Mouse (Mus musculus): ENCODE measurements around the gene Hsh2d. TPM values are rescaled to one million over a fixed set of nuclear protein-coding genes. Genes with fewer than 3 reads are reported as not detected.

Gene Hsh2d
- total RNA-seq (2021): not detected
- long read RNA-seq, experiment 1: 0 reads
- long read RNA-seq, experiment 2: 0 reads

DNA sequence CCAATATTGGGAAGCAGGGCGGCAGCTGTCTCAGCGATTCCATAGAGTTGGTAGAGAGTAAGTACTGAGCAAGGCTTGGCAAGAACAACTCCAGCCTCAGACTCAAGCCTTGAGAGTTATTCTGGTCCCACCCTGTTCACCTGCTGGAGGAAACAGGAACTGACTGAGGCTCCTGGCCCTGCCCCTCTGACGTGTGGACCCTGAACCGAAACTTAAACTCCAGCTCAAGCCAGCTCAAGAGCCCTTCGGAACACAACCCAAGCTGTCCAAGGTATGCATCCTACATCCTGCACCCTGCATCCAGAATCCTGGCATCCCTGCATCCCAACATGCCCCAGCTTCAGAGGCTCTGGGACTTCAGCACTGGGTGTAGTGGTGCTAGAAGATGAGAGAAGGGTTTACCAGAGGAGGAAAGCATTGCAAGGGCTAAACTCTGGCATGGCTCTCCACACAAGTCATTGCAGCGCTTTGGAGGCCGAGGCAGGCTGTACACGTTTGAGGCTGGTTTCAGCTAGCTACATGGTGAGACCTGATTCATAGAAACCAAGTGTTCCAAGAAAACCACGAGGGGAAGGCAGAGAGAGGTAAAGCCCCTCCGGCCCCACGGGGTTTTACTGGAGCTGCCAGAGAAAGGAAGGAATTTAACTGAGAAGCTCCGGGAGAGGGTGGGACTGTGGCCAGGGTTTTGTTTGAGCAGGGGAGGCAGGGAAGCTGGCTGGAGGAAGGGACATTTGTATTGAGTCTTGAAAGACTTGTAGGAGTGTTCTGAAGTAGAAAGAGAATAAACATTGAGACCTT is at the start of gene Hsh2d:
Gene Hsh2d, plus strand, starts transcription at position 222 of the 798 bp plus-strand sequence.
- no peak for DNase-seq (ENCODE audit: low spot score in 2 of 2)

DNA sequence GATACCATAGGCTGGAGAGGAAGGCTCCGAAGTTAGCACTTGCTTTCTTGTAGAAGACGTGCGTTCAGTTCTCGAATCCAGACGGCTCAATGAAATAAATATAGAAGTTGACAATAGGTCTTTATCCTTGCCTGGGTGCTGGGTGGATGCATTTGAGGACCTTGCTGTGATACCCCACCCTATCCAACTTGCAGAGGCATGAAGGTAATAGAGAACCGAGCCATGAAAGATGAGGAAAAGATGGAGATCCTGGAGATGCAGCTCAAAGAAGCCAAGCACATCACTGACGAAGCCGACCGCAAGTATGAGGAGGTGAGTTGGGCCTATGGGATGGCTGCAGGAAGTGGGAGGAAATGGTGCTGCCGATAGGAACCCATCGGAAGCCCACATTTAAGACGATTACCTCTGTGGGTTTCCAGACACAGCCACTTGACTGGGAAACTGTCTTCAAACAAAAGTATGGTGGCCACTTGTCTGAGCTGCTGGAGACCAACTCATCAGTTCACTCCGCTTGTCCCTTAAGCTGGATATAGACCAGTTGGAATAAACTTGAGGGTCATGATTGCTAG is 46.1 kb upstream of the Hsh2d start:
- DNase-seq (ENCODE audit: low spot score in 2 of 2): no peak

DNA sequence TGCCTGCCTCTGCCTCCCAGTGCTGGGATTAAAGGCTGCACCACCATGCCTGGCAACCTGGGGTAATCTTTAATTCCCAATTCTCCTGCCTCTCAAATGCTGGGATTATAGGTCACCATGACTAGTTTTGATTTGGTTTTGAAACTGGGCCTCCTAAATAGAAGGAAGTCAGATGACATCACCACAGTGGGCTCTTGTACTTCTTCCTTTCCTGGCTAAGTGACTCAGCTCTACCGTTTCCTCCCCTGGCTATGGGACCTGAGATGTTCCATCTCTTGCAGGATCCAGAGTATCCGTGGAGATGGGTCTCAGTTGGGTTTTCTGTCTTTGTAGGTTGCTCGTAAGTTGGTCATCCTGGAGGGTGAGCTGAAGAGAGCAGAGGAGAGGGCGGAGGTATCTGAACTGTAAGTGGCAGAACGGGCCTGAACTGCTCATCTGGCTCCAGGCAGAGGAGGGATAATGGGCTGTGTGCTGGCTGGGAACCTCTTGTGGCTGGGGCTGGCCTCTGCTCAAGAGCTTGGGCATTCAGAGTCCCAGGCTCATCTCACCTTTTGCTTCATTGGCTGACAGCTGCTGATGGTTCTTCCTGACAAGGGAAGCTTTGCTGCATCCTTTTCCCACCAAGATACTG is 45.0 kb upstream of the Hsh2d start:
- DNase-seq (ENCODE audit: low spot score in 2 of 2): no peak

DNA sequence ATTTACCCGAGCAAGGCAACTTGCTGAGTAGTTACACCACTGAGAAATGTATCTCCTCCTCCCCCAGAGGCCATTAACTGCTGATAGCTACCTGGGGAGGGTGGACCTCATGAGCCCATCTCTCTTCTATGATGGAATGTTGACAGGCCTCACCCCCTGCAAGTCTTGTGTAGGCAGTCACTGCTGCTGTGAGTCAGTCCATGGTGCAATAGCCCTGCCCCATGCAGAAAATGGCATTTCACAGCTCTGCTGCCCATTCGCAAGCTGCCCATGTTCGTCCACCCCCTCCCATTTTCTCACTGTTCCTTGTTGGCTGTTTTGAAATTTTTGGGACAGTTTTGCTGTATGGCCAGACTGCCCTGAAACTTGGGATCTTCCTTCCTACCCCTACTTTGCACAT is 43.9 kb upstream of the Hsh2d start:
- DNase-seq (ENCODE audit: low spot score in 2 of 2): no peak

DNA sequence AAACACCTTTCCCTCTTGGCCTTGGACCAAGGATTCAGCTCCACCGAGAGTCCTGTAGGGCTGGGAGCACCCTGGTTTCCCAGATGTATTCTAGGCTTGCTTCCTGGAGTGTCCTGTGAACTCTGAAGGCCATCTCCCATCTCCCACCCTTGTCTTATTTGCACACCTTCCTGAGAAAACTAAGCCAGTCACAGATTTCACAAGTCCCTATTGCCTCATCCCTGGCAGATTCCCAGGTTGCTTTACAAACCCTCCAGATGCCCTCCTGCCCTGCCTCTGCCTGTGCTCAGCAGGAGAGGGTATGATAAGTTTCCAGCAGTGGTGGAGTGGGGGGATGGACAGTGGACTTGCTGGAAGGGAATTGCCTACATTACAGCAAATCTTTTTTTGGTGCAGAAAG is 43.4 kb upstream of the Hsh2d start:
- DNase-seq (ENCODE audit: low spot score in 2 of 2): no peak

DNA sequence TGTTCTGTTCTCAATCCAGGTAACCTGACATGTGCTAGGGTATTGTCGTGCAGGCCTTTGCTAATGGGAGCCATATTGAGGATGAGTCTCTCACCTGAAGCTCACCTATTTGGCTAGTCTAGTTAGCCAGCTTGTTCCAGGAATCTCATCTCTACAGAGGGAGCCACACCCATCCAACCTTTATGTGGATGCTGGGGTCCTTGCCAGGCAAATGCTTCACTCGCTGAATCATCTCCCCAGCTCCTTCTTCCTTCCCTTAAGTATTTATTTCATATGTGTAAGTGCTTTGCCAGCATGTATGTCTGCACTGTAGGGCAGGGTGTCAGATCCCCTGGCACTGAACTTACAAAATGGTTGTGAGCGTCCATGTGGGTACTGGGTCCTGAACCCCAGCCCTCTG is 42.9 kb upstream of the Hsh2d start:
- DNase-seq (ENCODE audit: low spot score in 2 of 2): no peak

DNA sequence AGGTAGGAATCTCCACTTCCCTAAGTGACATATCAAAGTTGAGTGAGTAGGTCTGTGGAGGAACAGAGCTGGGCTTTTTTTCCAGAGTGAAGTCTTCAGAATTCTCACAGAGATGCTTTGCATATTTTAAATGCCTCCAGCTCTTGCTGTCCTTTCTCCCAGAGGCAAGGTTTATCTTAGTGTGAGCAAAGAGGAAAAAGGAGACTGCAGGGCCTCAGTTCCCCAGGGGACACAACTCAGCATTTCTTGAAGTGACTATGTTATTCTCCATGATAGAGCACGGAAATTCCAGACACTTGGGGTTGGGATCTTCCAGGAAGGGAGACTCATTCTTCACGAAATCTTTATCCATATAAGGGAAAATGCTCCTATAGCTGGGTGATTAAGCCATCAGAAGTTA is 42.2 kb upstream of the Hsh2d start:
- no peak for DNase-seq (ENCODE audit: low spot score in 2 of 2)

DNA sequence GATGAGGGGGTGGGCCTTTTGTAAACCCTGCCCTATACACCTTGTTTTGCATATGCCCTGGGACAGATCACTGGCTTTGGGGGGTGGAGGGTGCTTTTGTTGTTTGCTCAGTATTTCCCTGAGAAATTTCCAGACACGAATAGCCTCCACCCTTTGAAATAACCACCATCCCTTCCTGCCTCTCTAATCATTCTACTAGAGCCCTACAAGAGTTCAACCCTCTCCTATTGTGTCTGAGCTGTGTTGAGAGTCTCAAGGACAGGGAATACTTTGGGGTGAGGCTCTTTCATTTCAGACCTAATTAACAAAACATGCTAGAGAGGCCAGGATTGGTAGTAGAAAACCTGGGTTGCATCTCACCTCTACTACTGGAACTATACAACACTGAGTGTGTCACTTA is 40.4 kb upstream of the Hsh2d start:
- no peak for DNase-seq (ENCODE audit: low spot score in 2 of 2)

DNA sequence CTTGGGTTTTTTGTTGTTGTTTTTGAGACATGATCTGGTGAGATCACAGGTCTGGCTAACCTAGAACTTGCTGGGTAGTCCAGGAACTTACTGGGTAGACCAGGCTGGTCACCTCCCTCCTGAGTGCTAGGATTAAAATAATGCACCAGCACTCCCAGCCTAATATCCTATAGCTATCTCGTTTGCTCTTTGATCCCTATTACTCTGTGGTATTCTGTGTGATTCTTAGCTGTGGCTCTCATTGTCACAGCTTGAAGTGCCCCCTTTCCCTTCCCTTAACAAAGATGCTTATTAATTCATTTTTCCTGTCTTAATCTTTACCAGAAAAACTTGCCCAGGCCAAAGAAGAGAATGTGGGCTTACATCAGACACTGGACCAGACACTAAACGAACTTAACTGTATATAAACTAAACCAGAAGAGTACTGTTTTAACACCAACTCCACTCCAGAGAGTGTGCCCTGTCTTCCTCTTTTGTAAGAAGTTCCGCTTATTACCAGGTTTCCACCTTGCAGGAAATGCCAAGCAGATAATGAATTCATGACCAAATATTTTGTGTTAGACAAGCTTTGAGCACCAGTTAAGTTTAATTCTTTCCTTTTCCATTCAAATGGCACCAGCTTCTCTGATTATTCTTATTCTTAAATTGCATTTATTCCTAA is 37.9 kb upstream of the Hsh2d start:
- DNase-seq (ENCODE audit: low spot score in 2 of 2): no peak

DNA sequence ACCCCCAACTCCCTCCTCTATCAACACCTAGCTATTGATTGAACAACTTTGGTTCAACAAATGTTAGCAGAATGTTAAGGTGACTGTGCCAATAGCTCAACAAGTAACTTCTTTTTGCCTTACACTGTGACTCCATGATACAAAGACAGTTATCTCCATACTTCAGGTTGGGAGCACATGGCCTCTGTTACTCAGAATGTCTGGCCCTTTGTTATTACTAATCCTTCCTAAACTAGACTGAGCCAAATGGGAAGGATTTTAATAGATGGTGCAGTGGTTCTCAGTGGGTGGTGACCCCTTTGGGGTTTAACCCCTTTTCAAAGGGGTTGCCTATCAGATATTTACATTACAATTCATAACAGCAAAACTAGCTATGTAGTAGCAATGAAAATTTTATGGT is 36.1 kb upstream of the Hsh2d start:
- no peak for DNase-seq (ENCODE audit: low spot score in 2 of 2)

DNA sequence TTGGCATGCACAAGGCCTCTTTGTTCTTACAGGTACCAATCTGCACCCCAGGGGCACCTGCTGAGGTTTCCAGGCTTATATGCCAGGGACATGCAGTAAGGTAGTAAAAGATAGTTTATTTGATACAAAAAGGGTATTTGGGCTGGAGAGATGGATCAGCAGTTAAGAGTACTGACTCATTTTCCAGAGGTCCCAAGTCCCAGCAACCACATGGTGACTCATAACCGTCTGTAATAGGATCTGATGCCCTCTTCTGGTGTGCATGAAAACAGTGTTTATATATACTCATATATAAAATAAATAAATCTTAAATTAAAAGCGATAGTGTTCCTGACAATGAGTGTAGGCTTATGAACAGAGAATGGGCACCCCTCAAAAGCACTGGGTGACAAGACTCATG is 31.3 kb upstream of the Hsh2d start:
- no peak for DNase-seq (ENCODE audit: low spot score in 2 of 2)

DNA sequence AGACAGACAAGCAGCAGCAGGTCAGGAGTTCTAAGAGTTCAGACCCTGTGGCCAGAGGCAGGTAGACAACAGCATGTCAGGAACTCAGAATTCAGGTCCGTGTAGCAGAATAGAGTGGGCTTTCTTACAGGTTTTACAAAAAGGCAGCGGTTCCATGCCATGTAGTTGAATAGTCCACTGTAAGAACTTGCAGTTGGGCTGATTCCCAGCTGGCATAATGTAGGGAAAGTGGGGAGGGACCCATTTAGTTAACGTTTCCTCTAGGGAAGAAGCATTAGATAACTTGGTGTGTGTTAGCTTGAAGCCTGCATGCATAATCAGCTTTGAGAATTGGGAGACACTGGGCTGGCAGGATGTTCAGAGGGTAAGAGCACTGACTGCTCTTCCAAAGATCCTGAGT is 30.7 kb upstream of the Hsh2d start:
- no peak for DNase-seq (ENCODE audit: low spot score in 2 of 2)

DNA sequence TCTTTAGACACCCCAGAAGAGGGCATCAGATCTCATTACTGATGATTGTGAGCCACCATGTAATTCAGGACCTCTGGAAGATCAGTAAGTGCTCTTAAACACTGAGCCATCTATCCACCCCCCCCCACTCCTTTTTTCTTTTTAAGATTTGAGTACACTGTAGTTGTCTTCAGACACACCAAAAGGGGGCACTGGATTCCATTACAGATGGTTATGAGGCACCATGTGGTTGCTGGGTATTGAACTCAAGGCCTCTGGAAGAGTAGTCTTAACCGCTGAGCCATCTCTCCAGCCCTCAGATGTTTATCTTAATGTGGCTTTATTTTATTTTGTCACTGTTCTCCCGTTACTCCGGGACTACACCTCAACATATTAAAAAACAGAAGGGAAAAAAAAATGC is 29.4 kb upstream of the Hsh2d start:
- no peak for DNase-seq (ENCODE audit: low spot score in 2 of 2)

DNA sequence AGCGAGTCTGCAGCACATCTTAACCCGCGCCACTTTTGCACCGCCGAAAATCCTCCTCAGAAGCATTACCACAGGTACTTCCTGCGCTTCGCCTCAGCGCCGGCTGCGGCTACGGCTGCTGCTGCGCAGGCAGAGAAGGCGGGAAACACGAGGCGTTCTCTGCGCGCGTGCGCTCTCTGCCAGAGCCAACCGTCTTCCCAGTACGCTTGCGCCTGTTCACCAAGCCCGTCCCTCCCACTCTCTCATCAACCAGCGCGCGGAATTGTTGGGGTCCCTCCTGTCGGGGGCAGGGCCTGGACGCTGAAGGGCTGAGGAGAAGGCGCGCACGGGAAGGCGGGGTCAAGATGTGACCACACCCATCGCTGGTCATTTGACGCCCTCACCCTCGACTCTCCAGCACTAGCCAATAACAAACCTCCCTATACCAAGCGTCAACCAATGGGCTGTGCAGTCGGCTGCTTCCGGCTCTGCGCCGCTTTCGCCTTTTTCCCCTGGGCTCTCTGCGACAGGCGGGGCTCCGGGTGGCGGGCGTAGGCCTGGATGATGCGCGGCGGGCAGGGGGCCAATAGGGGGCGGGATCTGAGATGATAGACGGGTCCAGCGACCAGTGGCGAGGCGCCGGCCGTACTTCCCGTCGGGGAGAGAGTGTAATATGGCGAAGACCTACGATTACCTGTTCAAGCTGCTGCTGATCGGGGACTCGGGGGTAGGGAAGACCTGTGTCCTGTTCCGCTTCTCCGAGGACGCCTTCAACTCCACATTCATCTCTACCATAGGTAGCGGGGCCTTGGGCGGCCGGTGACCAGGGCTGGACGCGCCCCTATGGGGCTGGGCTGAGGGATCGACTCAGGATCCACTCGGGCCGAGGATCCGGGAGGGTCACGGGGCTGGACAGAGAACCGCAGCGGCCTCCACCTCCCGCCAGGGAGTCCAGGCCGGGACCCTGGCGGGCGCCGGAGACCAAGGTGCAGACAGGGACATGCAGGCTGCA is 28.4 kb upstream of the Hsh2d start, which contains the start of gene Rab8a:
Gene Rab8a, plus strand, starts transcription at position 494 of the 991 bp plus-strand sequence.
- DNase-seq (ENCODE audit: low spot score in 2 of 2): peak; percentile 100

DNA sequence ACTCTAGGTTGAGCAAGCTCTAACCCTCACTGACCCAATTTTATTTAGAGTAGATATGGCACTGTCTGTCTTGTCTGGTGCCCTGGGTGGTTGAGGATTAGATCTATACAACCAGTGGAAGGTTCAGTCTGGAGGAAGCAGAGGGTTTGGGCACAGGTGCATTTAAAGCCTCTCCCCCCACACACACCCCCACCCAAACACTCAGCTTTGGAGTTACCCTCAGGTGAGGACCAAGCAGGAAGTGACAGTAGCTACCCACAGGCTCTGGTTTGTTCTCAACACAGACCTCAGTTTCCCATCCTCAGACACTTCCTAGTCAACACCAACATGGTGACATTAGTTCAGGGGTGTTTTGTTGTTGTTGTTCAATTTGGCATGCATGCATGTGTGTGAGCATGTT is 26.6 kb upstream of the Hsh2d start:
- no peak for DNase-seq (ENCODE audit: low spot score in 2 of 2)

DNA sequence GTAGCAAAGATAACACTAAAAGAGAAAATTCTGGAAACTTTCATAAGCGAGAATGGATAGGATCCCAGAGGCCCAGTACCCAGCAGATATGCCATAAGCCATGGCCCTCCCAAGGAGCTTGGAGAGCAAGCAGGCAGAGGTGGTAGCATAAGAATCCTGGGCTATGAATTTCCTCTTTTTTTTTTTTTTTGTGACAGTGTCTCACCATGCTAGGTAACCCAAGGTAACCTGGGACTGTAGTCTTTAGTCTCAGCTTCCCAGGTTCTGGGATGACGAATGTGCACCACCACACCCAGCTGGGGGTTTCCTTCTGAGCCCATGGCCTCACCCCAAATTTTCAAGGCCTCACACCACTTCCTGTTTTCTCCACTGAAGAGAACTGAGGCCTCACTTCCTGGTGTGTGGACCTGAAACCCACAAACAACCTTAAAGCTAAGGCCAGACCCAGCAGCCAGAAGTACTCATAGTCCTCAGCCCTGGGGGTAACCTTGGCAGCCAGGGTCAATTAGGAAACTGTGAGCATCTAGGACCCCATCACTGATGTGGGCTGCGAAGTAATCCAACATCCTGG is 20.3 kb upstream of the Hsh2d start:
- DNase-seq (ENCODE audit: low spot score in 2 of 2): no peak

DNA sequence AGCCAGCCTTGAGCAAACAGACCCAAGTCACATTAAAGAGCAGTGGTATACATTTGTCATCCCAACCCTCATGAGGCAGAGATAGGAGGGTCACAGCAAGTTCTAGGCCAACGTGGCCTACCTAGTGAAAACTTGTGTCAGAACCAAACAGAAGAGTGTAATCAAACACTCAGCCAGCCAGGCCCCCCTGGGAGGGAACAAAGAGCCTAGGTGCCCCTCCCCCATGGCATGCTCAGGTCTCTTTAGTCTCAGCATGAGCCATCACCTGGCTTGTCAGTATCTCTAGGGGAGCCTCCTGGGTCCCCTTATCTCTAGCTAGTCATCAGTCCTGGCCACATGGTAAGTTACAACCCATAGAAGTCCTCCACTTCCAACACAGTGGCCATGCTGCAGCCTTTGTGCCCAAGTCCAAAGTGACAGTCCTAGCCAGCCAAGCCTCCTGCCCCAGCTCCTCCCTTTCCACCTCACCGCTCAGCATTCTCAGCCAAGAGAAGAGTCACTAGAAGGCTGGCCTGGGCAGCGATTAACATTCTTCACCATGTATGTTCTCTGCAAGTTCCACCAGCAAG is 19.7 kb upstream of the Hsh2d start:
- no peak for DNase-seq (ENCODE audit: low spot score in 2 of 2)

DNA sequence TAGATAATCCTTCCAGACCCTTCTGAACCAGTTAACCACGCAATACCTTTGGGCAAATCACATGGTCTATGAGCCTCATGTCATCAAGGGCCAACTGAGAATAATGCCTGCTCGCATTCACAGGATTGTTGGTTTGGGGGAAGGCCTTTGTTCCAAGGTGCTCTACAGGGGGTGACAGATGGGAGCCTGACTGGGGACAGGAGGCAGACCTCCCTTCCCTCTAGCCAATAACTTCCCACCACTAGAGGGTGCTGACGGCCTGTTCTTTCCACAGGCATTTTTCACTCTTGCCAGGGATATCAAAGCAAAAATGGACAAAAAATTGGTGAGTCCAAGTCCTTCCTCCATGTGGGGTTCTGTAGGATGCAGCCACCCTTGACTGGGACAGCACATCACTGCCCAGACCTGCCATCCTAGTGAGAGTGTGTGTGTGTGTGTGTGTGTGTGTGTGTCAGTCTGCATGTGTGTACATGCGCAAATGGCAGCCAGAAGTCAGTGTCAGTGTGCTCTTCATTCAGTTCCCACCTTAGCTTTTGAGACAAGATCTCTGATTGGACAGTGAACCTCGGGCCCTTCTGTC is 12.0 kb upstream of the Hsh2d start:
- DNase-seq (ENCODE audit: low spot score in 2 of 2): peak; percentile 83 to 85

DNA sequence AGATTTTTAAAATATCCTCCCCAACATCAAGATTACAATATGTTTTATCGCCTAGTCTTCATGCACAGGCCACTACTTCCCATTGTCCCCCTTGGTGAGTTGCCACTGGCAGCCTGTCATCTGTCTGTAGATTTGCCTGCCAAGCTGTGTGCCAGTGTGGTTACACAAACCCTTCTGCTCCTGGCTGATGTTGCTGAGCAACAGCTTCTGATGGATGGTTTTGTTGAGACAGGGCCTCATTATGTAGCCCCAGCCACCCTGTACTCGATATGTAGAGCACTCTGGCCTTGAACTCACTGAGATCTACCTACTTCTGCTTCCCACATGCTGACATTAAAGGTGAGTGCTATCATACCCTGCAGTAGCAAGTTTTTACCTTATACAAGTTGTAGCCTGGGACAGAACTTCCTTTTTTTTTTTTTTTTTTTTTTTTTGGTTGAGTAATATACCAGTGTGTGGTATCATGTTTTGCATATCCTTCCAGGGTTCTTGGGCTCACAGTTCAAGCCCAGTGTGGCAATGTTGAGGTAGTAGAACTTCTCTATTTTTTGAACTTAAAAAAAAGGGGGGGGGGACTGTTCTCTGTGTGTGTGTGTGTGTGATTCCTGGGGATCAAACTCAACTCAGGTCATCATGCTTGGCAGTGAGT is 5.8 kb upstream of the Hsh2d start:
- DNase-seq (ENCODE audit: low spot score in 2 of 2): peak; percentile 41 to 65

Measured in layer of hippocampus, postnatal 14 days (tissue).